Comparison of ENCODE assay signal across 8 mouse cellular contexts in genomic region chr2:152718076-152718475, GRCm38 (mm10). TPM values are rescaled to one million over a fixed set of nuclear protein-coding genes. Genes with fewer than 3 reads are reported as not detected.
DNase-seq lines count a peak whose midpoint lies in the region; ATAC-seq and TF ChIP-seq lines count a peak whose summit lies in the region.
"Had no signal": no experiment of that assay in that cellular context is flagged by ENCODE, and none has a peak within 500 bp of the region (broad histone marks: within the 10 kb centered on the region; RNA-seq: fewer than 3 reads in every experiment).

No protein-coding gene starts in this region.

- WGBS in forebrain, embryonic 16.5 days, result 10% methylated on average over 6 of the region's 6 CpGs
- 26% methylated on average over 6 of the region's 6 CpGs for WGBS in midbrain, embryonic 10.5 days

- H3K9ac ChIP-seq in forebrain, embryonic 16.5 days (replicated peaks; ENCODE audit: low read depth, low read length), result no peak overlapping the region

- H3K4me1 ChIP-seq in E14TG2a.4 (replicated peaks; ENCODE audit: low read depth, low read length), result peaks cover 41% of the 10 kb centered on the region
- peaks cover 10% of the 10 kb centered on the region for H3K4me1 ChIP-seq in forebrain, embryonic 16.5 days (replicated peaks; ENCODE audit: control insufficient read depth, insufficient read depth, low read length)
- peaks cover 37% of the 10 kb centered on the region for H3K4me1 ChIP-seq in midbrain, embryonic 10.5 days

- peak; percentile 82 for ATAC-seq in forebrain, embryonic 16.5 days

- no peak for TF ChIP-seq CTCF in E14TG2a.4 (conservative IDR thresholded peaks at IDR 0.05; ENCODE audit: low read length)

- H3K27me3 ChIP-seq in E14TG2a.4 (ENCODE audit: insufficient read depth, low read length), result peaks cover 5% of the 10 kb centered on the region
- H3K27me3 ChIP-seq in forebrain, embryonic 16.5 days (replicated peaks; ENCODE audit: control insufficient read depth, insufficient read depth, low read length), result no peaks in the 10 kb centered on the region
- peaks cover 7% of the 10 kb centered on the region for H3K27me3 ChIP-seq in midbrain, embryonic 10.5 days (ENCODE audit: low read depth, poor library complexity, severe bottlenecking)

- no peak overlapping the region for H3K4me2 ChIP-seq in forebrain, embryonic 16.5 days (ENCODE audit: low read length)

- no peaks in the 10 kb centered on the region for H3K9me3 ChIP-seq in E14TG2a.4 (ENCODE audit: low read length)
- H3K9me3 ChIP-seq in forebrain, embryonic 16.5 days (ENCODE audit: control insufficient read depth, low read length), result no peaks in the 10 kb centered on the region
- H3K9me3 ChIP-seq in midbrain, embryonic 10.5 days (replicated peaks), result no peaks in the 10 kb centered on the region

- H3K4me3 ChIP-seq in E14TG2a.4 (replicated peaks; ENCODE audit: low read length), result peak overlapping the region; percentile 26; the same call in 1 of the 2 replicates
- H3K4me3 ChIP-seq in forebrain, embryonic 16.5 days (replicated peaks; ENCODE audit: low read length), result no peak overlapping the region
- H3K4me3 ChIP-seq in midbrain, embryonic 10.5 days, result peak overlapping the region; percentile 32; the same call in 1 of the 2 replicates

- H3K36me3 ChIP-seq in E14TG2a.4 (ENCODE audit: insufficient read depth, low read length), result no peaks in the 10 kb centered on the region
- H3K36me3 ChIP-seq in forebrain, embryonic 16.5 days (ENCODE audit: control insufficient read depth, insufficient read depth), result no peaks in the 10 kb centered on the region
- H3K36me3 ChIP-seq in midbrain, embryonic 10.5 days, result no peaks in the 10 kb centered on the region

- peak; percentile 45 for DNase-seq in ES-CJ7 (ENCODE audit: low read depth, low spot score)
- DNase-seq in midbrain, embryonic 10.5 days (ENCODE audit: low spot score), result peak; percentile 66
- no peak for DNase-seq in cerebellum, adult 9-11 months
- DNase-seq in adrenal gland, postnatal 36 days, result no peak
- no peak for DNase-seq in yolk sac, embryonic 10.5 days (ENCODE audit: low spot score)
- DNase-seq: lung, adult 18-20 months had no signal

- H3K27ac ChIP-seq in forebrain, embryonic 16.5 days (ENCODE audit: low read length), result no peak overlapping the region
- H3K27ac ChIP-seq in midbrain, embryonic 10.5 days (replicated peaks), result peak overlapping the region; percentile 85

RNA-seq across cellular contexts. Expression of gene Id1, which starts 18.0 kb away (rescaled TPM):
- polyA plus RNA-seq in forebrain, embryonic 16.5 days (2015; fragmentation: Nextera tagmentation; extraction: Ambion mirVana), result 22.3 and 26.0 TPM in 2 replicates
- 70.2 and 86.2 TPM in 2 replicates for polyA plus RNA-seq in midbrain, embryonic 10.5 days (2016; fragmentation: Nextera tagmentation; extraction: Ambion mirVana)
- 100 to 1,000 TPM in 1 of 2 experiments, 10 to 100 TPM in 1; 68.4 to 105 TPM for total RNA-seq in adrenal gland, postnatal 36 days (2021)

RNA-seq across cellular contexts. Expression of gene Mcts2, which starts 31.2 kb away (rescaled TPM):
- 29.3 and 32.8 TPM in 2 replicates for polyA plus RNA-seq in forebrain, embryonic 16.5 days (2015; fragmentation: Nextera tagmentation; extraction: Ambion mirVana)
- 42.9 and 45.3 TPM in 2 replicates for polyA plus RNA-seq in midbrain, embryonic 10.5 days (2016; fragmentation: Nextera tagmentation; extraction: Ambion mirVana)
- total RNA-seq in adrenal gland, postnatal 36 days (2021), result 10 to 100 TPM; 27.2 to 31.7 TPM

RNA-seq across cellular contexts. Expression of gene Cox4i2, which starts 35.9 kb away (rescaled TPM):
- 4.7 and 6.0 TPM in 2 replicates for polyA plus RNA-seq in forebrain, embryonic 16.5 days (2015; fragmentation: Nextera tagmentation; extraction: Ambion mirVana)
- polyA plus RNA-seq in midbrain, embryonic 10.5 days (2016; fragmentation: Nextera tagmentation; extraction: Ambion mirVana), result 4.2 and 4.6 TPM in 2 replicates
- 1 to 10 TPM; 3.0 to 4.0 TPM for total RNA-seq in adrenal gland, postnatal 36 days (2021)

RNA-seq across cellular contexts. Expression of gene H13, which starts 48.8 kb away (rescaled TPM):
- 173 and 174 TPM in 2 replicates for polyA plus RNA-seq in forebrain, embryonic 16.5 days (2015; fragmentation: Nextera tagmentation; extraction: Ambion mirVana)
- 99.2 and 117 TPM in 2 replicates for polyA plus RNA-seq in midbrain, embryonic 10.5 days (2016; fragmentation: Nextera tagmentation; extraction: Ambion mirVana)
- total RNA-seq in adrenal gland, postnatal 36 days (2021), result 100 to 1,000 TPM; 169 to 173 TPM

Comparison
In these comparisons a context has a peak if more than half of its experiments do, and no peak if none do; other contexts are left out.
1. DNase-seq: peak in ES-CJ7 (single experiment) and midbrain, embryonic 10.5 days (single experiment); none in cerebellum, adult 9-11 months (single experiment), adrenal gland, postnatal 36 days (0 of 2) and yolk sac, embryonic 10.5 days (single experiment).